Mouse (Mus musculus) heart, embryonic 14.5 days (tissue): ENCODE results near the gene Col26a1. TPM values are rescaled to one million over a fixed set of nuclear protein-coding genes. Genes with fewer than 3 reads are reported as not detected.

Experiments
- ATAC-seq: fragments of 200-750 bp; cut with Nextera tagmentation; 2 replicates; pipeline ENCODE4 v1.8.0; 2017; ENCODE audit warnings: low read depth, moderate TSS enrichment; ENCODE audit not compliant: insufficient number of reproducible peaks, insufficient read depth, low FRiP score
- H3K27ac ChIP-seq, 2 experiments: fragments of 200-500 bp in 1 of 2; fragments of 300-500 bp in 1 of 2; sonication (generic) in 1 of 2; replicated peaks in 1 of 2; 2 replicates each; pipeline ENCODE4 v1.5.1; 2012 to 2014; ENCODE audit warnings: low read depth in 2 of 2, low read length in 2 of 2, control low read depth in 1 of 2, mild to moderate bottlenecking in 1 of 2, mixed read lengths in 1 of 2; ENCODE audit not compliant: control insufficient read depth in 1 of 2, insufficient read depth in 1 of 2
- H3K27me3 ChIP-seq: fragments of 300-500 bp; sonication (generic); 2 replicates; pipeline ENCODE4 v1.6.1; 2014; ENCODE audit warnings: mild to moderate bottlenecking, low read length, control low read depth; ENCODE audit not compliant: control insufficient read depth, insufficient read depth
- H3K36me3 ChIP-seq: fragments of 300-500 bp; sonication (generic); 2 replicates; pipeline ENCODE4 v1.6.1; 2014; ENCODE audit warnings: mild to moderate bottlenecking, control low read depth, low read length, mixed read lengths; ENCODE audit not compliant: control insufficient read depth, insufficient read depth
- H3K4me1 ChIP-seq, 2 experiments: fragments of 200-500 bp in 1 of 2; fragments of 300-500 bp in 1 of 2; sonication (generic) in 1 of 2; 2 replicates each; pipeline ENCODE4 v1.6.1; 2012 to 2014; ENCODE audit warnings: low read length in 2 of 2, control low read depth in 1 of 2, mixed read lengths in 1 of 2; ENCODE audit not compliant: control insufficient read depth in 2 of 2, insufficient read depth in 2 of 2
- H3K4me2 ChIP-seq: fragments of 300-500 bp; sonication (generic); 2 replicates; pipeline ENCODE4 v1.6.1; 2014; ENCODE audit warnings: mild to moderate bottlenecking, low read length
- H3K4me3 ChIP-seq, 2 experiments: fragments of 200-500 bp in 1 of 2; fragments of 300-500 bp in 1 of 2; sonication (generic) in 1 of 2; 2 replicates each; pipeline ENCODE4 v1.5.1; 2012 to 2014; ENCODE audit warnings: low read length in 2 of 2, mild to moderate bottlenecking in 2 of 2, control low read depth in 1 of 2, low read depth in 1 of 2, moderate library complexity in 1 of 2; ENCODE audit not compliant: control insufficient read depth in 1 of 2, insufficient read depth in 1 of 2
- H3K9ac ChIP-seq: fragments of 300-500 bp; sonication (generic); 2 replicates; pipeline ENCODE4 v1.6.1; 2014; ENCODE audit warnings: mild to moderate bottlenecking, low read length
- H3K9me3 ChIP-seq: fragments of 300-500 bp; sonication (generic); 2 replicates; pipeline ENCODE4 v1.6.1; 2016; ENCODE audit warnings: low read length, control low read depth; ENCODE audit not compliant: control insufficient read depth
- WGBS: fragments of 180-500 bp; shearing (Covaris S2); extraction: QIAGEN DNeasy Blood & Tissue Kit; methylation state at CpG from one replicate; pipeline ENCODE4 v1.1.7; 2014; 5-methylcytosine and 5-hydroxymethylcytosine counted together
- polyA plus RNA-seq: library from polyadenylated mRNA; unstranded; fragments of >200 nt; fragmentation: Nextera tagmentation; extraction: Ambion mirVana; gene quantifications from 2 replicates; pipeline ENCODE4 v1.2.1, GENCODE M21; 2014

Col26a1 gene
- polyA plus RNA-seq, 1 experiment from 2014 or later, result 14.2 TPM

DNA sequence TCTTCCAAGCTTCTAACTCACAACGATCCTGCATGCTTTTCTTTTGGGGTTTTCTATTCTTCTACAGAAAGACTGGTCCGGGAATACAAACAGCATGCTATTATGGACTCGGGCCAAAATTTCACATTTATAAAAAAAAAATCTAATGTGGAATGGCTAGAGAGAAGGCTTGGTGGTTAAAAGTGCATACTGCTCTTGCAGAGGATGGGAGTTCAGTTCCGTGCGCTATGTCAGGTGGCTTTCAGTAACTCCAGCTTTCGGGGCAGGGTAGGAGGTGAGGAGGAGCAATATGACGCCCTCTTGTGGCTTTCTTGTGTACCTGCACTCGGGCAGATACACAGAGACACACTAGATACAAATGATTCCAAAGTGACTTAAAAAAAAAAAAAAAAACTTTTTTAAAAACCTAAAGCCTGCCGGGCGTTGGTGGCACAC is 12.5 kb upstream of the Col26a1 start:
- whole genome bisulfite sequencing, result 61% methylated on average over 10 of the region's 10 CpGs
- no peak overlapping the region for H3K4me3 ChIP-seq
- H3K36me3 ChIP-seq, result no peaks in the 10 kb centered on the region
- peaks cover 4% of the 10 kb centered on the region; the same call in 1 of the 2 replicates for H3K27me3 ChIP-seq
- H3K4me1 ChIP-seq, result peaks cover 0 to 10% of the 10 kb centered on the region in 2 experiments; a peak in 2 of 4 replicates
- H3K9me3 ChIP-seq, result no peaks in the 10 kb centered on the region
- no peak overlapping the region for H3K27ac ChIP-seq
- ATAC-seq, result no peak
- no peak overlapping the region for H3K9ac ChIP-seq
- no peak overlapping the region for H3K4me2 ChIP-seq

DNA sequence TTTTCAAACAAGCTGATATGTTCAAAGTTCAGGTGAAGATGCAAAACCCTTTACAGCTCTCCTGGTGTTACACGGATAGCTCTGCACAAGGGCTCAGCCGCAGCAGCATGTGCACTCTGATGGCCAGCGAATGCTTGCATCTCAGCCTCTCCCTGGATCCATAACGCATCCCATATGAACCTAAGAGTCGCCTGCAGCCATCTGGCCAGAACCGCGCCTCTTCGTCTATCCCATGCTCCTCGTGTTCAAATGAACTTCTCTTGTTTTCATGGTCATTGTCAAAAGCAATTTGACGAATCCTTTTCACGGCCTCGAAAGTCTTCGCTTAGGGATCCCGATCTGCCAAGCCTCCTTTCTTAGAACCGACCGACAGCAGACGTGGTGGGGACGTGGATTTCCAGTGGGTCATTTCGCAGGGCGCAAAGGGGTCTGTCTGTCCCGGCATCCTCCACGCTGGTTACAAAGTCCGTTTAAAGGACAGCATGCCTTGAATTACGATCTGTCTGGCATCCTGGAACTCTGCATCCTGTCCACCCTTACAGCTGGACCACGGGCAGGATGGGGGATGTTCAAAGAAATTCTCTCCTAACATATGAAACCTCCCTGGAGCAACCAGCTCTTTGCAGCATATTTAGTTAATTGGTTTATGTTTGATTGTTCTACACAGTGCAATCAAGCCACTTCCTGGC is 12.0 kb upstream of the Col26a1 start:
- no peak overlapping the region for H3K9ac ChIP-seq
- no peak overlapping the region for H3K4me2 ChIP-seq
- no peaks in the 10 kb centered on the region for H3K36me3 ChIP-seq
- no peak overlapping the region for H3K4me3 ChIP-seq
- no peaks in the 10 kb centered on the region for H3K9me3 ChIP-seq
- no peak for ATAC-seq
- peaks cover 4% of the 10 kb centered on the region; the same call in 1 of the 2 replicates for H3K27me3 ChIP-seq
- H3K27ac ChIP-seq, result no peak overlapping the region
- peaks cover 0 to 5% of the 10 kb centered on the region in 2 experiments; a peak in 2 of 4 replicates for H3K4me1 ChIP-seq
- WGBS, result 67% methylated on average over 25 of the region's 25 CpGs

GRCm38 (mm10) chr5:136888539-136889355 is 5.7 kb upstream of the Col26a1 start:
- H3K36me3 ChIP-seq, result no peaks in the 10 kb centered on the region
- ATAC-seq, result no peak
- H3K4me2 ChIP-seq, result peak overlapping the region; percentile 41
- peak overlapping the region; percentile 45 to 57 for H3K27ac ChIP-seq
- peak overlapping the region in 1 of 2 experiments; percentile 8; a peak in 1 of 4 replicates for H3K4me3 ChIP-seq
- WGBS, result 46% methylated on average over 19 of the region's 19 CpGs
- H3K9me3 ChIP-seq, result no peaks in the 10 kb centered on the region
- no peak overlapping the region for H3K9ac ChIP-seq
- peaks cover 10% of the 10 kb centered on the region for H3K27me3 ChIP-seq
- peaks cover 4 to 6% of the 10 kb centered on the region in 2 experiments; a peak in 3 of 4 replicates for H3K4me1 ChIP-seq

GRCm38 (mm10) chr5:136886957-136887356 is 3.9 kb upstream of the Col26a1 start:
- Histone ChIP-seq H3K27ac (no peak overlapping the region), H3K9ac (no peak overlapping the region), H3K9me3 (no peaks in the 10 kb centered on the region)

DNA sequence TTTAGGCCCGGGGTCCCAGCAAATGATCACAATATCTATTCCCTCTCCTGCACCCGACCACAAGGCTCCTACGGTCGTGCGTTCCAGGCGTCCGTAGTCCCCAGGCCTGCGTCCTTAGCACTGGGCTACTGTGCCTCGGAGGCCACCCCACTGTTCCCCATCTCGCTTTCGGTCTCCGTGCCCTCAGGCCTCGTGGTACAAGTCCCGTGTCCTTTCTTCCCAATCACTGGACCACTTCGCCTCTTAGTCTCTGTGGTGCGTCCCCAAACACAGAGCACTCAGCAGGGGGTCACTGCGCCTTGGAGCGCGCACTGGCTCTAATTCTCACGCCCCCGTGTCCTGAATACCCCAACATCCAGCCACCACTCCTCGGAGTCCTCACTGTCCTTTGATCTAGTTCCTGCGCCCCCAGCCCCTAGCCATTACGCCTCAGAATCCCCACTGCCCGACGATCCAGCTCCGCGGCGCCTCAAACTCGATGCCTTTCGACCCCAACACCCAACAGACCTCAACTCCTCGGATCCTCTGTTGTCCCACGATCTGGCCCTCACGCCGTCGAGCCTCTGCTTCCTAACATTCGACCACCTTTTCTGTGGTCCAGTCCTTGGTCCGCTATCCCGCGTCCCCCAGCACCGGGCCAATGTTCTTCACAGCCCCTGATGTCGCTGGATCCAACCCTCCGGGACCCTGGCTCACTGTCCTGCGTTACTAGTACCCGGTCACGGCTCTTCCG is 788 bp downstream of the Col26a1 start:
- under 1% methylated on average over 47 of the region's 47 CpGs for WGBS
- ATAC-seq, result no peak
- H3K27ac ChIP-seq, result no peak overlapping the region

More at GRCm38 (mm10) chr5:136886957-136887356, 3.9 kb upstream of the Col26a1 start:
- Histone ChIP-seq H3K4me1 (peaks cover 4 to 8% of the 10 kb centered on the region in 2 experiments; a peak in 3 of 4 replicates), H3K4me3 (no peak overlapping the region), H3K4me2 (no peak overlapping the region), H3K27me3 (peaks cover 28% of the 10 kb centered on the region), H3K36me3 (no peaks in the 10 kb centered on the region)
- no peak for ATAC-seq
- 34% methylated on average over 7 of the region's 7 CpGs for WGBS

DNA sequence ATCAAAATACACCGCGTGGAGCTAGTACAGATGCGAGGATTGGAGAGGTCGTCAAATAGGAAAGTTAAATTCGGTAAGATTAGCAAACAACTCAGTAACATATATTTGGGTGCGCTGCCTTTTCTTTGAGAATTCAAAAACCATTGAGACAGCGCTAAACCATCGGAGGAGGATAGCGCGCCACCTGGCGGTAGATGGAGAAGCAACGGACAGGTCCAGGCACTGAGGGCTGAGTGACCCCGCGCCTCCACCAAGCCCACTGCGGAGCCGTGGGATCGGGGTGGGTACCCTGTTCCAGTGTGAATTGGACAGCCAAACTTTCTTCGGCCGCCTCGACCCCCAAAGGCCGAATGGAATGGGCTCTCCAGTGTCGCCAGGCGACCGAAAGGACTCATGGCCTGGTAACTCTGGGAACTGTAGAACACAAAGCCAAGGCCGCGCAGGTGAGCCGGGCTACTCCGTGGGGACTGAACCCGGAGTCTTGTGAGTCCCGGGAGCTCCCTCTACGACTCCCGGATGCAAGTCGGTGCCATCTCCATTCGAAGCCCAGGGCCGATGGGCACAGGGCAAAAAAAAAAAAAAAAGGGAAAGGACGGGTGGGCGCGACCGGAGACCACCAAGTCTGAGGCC is 1.5 kb downstream of the Col26a1 start:
- WGBS, result 4% methylated on average over 36 of the region's 39 CpGs
- H3K27ac ChIP-seq, result no peak overlapping the region
- peak overlapping the region; percentile 48 to 53 for H3K4me3 ChIP-seq
- peaks cover 0 to 8% of the 10 kb centered on the region in 2 experiments; a peak in 2 of 4 replicates for H3K4me1 ChIP-seq
- no peaks in the 10 kb centered on the region for H3K36me3 ChIP-seq
- peak overlapping the region; percentile 73 for H3K9ac ChIP-seq
- no peak; the same call in 1 of the 2 replicates for ATAC-seq
- no peaks in the 10 kb centered on the region for H3K9me3 ChIP-seq
- peaks cover 31% of the 10 kb centered on the region for H3K27me3 ChIP-seq
- peak overlapping the region; percentile 82 for H3K4me2 ChIP-seq

More for the DNA sequence above, 788 bp downstream of the Col26a1 start:
- H3K4me2 ChIP-seq, result peak overlapping the region; percentile 82
- H3K4me3 ChIP-seq, result peak overlapping the region; percentile 48 to 53
- H3K27me3 ChIP-seq, result peaks cover 31% of the 10 kb centered on the region
- H3K9ac ChIP-seq, result peak overlapping the region; percentile 73
- H3K9me3 ChIP-seq, result no peaks in the 10 kb centered on the region
- H3K36me3 ChIP-seq, result no peaks in the 10 kb centered on the region
- peaks cover 2 to 12% of the 10 kb centered on the region in 2 experiments; a peak in 3 of 4 replicates for H3K4me1 ChIP-seq

GRCm38 (mm10) chr5:136880101-136880500 is 2.9 kb downstream of the Col26a1 start:
- H3K4me3 ChIP-seq, result no peak overlapping the region
- no peak overlapping the region for H3K4me2 ChIP-seq
- H3K27me3 ChIP-seq, result peaks cover 31% of the 10 kb centered on the region
- ATAC-seq, result no peak
- H3K4me1 ChIP-seq, result peaks cover 0 to 8% of the 10 kb centered on the region in 2 experiments; a peak in 2 of 4 replicates
- H3K9ac ChIP-seq, result no peak overlapping the region
- no peaks in the 10 kb centered on the region for H3K9me3 ChIP-seq
- WGBS, result 74% methylated on average over 8 of the region's 8 CpGs
- H3K27ac ChIP-seq, result no peak overlapping the region
- no peaks in the 10 kb centered on the region for H3K36me3 ChIP-seq
